Mouse (Mus musculus) urinary bladder, postnatal 4 days (tissue): ENCODE data around the gene Fam71f2.

Source experiments
- DNase-seq, 2 experiments: peaks; one replicate each; pipeline ENCODE4 v3.0.0; 2021 to 2022; ENCODE audit warnings: low spot score in 2 of 2

Fam71f2 gene

DNA sequence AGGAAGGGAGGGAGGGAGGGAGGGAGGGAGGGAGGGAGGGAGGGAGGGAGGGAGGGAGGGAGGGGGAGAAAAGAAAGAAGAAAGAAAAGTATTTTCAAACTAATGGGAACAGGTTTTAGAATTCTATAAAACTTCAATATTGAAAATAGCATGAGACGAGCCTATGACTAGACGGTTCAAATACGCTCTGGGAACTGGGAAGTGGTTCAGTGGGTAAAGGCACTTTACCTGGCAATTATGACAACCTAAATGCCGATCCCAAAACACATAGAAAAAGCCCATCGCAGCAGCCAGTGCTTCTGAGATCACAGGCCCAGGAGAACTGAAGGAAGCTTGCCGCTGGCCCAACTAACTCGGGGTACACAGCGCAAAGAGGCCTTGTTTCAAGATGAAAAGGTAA, at the start of gene Fam71f2:
TSS of gene Fam71f2 (plus strand) at position 301 of the 400 bp plus-strand sequence.
- no peak for DNase-seq

DNA sequence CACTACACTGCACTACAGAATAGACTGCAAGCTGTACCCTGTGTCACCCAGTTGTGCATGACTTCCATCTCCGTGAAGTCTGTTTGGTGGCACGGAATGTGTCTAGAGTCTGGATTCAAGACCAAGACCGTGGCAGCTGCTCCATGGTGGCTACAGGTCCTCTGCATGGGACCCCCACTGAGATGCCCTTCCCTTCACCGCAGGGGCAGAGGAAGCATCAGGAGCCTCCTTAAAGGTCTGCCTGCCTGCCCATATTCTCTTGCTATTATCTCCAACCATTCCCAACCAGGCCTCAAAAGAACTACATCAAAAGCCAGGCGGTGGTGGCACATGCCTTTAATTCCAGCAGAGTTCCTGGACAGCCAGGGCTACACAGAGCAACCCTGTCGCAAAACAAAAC, 49.0 kb upstream of the Fam71f2 start:
- no peak for DNase-seq

GRCm38 (mm10) chr6:29231799-29232198, 47.6 kb upstream of the Fam71f2 start:
- no peak for DNase-seq

GRCm38 (mm10) chr6:29232321-29232720, 47.1 kb upstream of the Fam71f2 start:
- DNase-seq, result no peak

- DNase-seq, result no peak
Measured at GRCm38 (mm10) chr6:29233710-29234109, 45.7 kb upstream of the Fam71f2 start.

GRCm38 (mm10) chr6:29234272-29234671, 45.1 kb upstream of the Fam71f2 start:
- no peak for DNase-seq

GRCm38 (mm10) chr6:29240806-29241205, 38.6 kb upstream of the Fam71f2 start:
- DNase-seq, result no peak

DNA sequence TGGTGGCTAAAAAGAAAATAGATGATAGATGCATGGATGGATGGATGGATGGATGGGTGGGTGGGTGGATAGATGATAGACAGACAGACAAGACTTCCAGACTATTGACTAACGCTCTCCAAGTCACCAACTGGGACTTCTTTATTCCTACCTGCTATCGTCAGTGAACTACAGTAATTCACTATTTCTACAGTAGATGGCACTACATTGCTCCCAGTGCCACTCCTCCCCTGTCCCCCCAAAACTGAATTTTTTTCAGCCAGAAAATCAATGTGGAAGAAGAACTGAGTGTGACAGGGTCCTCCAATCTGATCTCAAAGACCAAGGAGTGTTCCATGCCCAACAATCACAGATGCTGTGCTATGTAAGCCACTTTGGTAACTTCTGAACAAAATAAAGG, 37.7 kb upstream of the Fam71f2 start:
- no peak for DNase-seq

- DNase-seq, result no peak
Measured at GRCm38 (mm10) chr6:29242265-29242664, 37.1 kb upstream of the Fam71f2 start.

DNA sequence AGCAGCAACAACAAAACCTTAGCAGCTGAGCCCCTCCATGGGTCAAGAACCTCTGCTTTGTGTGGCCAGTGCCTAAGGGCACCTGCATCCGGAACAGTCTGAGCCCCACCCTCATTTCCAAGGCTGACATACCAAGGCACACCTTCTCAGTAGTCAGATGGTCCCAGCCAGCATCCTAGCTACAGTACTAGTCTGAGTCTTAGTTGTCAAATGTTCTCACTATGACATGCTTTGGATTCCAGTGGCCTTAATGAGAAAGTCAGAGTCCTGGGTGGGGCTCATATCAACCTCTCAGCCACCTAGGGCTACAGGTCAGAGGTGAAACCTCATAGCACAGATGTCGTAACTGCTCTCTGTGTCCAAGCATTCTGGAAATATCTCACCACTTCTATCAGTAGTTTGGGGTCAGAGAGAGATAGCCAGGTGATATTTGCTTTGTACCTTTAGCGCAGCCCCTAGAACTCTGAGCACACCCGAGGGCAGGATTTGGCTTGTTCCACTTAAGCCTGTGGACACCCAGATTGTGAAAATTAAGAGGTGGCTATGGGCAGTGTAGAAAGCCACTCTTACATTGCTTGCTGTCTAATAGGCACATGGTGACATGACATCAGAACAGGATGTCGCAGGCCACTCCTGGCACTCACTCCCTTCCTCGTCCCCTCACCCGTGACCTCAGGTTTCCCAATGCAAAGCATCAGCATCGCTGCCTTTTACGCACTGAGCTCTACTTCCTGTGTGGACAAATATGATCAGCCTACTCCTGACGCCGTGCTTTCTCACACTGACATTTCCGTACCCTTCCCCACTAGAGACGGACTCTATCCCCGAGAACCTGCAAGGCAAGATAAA, 33.9 kb upstream of the Fam71f2 start:
- no peak for DNase-seq

GRCm38 (mm10) chr6:29246183-29246582, 33.2 kb upstream of the Fam71f2 start:
- DNase-seq, result no peak

GRCm38 (mm10) chr6:29246585-29246984, 32.8 kb upstream of the Fam71f2 start:
- no peak for DNase-seq

GRCm38 (mm10) chr6:29247072-29247471, 32.3 kb upstream of the Fam71f2 start:
- DNase-seq, result no peak

GRCm38 (mm10) chr6:29259418-29259817, 20.0 kb upstream of the Fam71f2 start:
- no peak for DNase-seq

DNA sequence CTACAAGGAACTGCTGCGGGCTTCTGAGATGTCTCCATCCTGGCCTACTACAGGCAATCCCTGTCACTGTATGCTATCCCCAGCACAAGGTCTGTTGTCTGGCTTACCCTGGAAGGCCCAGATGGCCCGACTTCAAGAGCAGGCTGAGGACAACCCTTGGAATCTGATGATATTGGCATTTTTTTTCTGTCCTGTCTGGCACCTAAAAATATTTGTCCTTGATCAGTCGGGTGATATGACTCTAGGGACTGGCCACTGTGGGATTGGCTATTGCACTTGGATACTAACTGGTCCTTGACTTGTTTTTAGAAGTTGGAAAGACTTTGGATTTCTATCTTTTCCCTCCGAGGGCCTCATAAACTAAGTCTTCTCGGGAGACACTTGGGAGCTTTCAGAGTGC, 17.6 kb upstream of the Fam71f2 start:
- no peak for DNase-seq

GRCm38 (mm10) chr6:29263650-29264455, 15.5 kb upstream of the Fam71f2 start:
- DNase-seq, result no peak

DNA sequence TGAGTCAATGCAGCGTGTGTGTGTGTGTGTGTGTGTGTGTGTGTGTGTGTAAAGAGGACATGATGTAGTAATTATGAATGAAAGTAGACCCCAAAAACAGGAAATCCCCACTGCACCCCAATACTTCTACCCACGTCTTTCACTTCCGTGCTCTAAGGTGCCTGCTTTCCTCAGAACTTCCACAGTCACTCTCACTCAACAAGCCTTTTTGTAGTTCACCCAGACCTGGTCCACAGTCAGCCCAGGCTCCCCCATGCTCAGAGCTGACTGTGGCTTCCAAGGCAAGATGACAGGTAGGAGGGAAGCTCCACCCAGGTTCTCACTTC, 15.0 kb upstream of the Fam71f2 start:
- DNase-seq, result no peak

DNA sequence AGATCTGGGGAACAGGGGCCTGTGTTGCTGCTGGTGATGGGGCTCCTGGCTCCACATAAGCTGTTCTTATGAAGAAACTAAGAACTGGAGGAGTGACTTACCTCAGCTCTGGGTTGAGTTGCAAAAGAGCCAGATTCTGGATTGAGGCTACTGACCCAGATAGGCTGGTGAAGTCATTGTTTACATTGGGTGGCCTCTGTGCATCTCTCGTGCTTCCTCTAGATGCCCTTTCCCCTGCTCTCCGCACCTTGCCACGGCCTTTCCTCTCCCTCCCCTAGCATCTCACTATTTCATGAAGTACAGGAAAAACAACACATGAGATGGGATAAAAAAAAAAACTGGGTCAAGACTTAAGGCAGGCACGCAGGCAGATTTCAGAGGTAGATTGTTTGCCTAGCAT, 12.5 kb upstream of the Fam71f2 start:
- DNase-seq, result no peak

DNA sequence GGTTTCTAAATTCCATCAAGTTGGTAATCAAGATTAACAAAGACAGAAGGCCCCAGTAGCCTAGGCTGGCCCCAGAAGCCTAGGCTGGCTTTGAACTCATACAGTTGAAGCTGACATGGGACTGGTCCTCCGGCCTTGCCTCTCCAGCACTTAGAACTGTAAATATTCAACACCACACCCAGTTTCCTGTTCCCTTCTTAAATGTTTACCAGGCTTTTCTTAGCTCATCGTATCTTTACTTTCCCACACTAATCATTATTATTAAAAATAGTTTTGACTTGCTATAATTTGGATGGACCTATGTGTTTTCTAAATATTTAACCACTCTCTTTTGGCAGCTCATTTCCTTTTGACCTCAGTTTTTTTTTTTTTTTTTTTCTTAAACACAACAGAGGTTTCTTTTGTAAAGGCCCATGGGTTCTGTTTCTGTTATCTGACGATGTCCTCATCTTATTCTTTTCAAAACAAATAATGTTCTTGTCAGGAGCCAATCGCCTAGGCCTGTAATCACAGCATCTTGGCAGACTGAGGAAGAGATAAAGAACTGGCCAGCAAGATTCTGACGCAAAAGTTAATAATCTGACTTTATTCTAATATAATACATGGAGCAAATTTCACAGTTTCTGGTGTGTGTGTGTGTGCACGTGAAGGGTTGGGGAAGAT, 10.3 kb upstream of the Fam71f2 start:
- no peak for DNase-seq

GRCm38 (mm10) chr6:29270961-29271360, 8.4 kb upstream of the Fam71f2 start:
- no peak for DNase-seq

DNA sequence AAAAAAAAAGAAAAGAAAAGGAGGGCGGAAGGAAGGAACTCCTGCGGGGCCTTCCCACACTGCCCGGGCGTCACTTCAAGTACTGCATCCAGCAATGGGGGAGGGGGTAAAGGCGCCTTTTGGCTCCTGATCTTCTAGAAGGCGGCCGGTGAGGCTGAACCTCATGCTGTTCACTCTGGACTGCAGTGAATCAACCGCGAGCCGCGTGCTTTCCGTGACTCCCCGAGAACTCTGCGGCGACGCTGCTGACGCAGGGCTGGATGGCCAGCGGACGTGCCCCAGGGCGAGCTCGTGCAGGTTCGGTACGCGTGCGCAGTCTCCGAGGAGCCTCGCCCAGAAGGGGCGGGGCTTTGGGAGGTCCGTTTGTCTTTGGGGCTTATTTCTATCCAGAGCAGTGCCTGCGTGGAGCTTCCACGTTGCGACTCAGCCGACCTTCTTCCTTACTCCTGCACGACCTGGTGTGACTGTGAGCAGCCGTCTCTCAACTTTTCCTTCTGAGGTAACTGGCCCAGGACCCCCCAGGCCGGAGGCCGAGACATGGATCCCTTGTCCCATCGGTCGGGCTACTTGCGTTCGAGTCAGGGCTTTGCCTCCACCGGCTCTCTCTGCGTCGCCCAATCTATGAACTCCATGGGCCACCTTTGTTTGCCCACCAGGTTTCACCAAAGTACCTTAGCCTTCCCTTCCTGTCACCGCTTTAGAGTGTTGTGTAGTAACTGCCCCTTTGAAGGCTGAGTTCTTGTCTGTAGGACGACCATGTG, 6.9 kb upstream of the Fam71f2 start, which contains the start of gene Hilpda:
TSS of gene Hilpda (plus strand) at position 177 of the 761 bp plus-strand sequence.
- peak; percentile 87 to 89 for DNase-seq

- DNase-seq, result no peak
Measured at GRCm38 (mm10) chr6:29276746-29277145, 2.6 kb upstream of the Fam71f2 start.
